Mouse (Mus musculus) intestine, embryonic 16.5 days (tissue): ENCODE measurements around the gene Fibp. TPM values are rescaled to one million over a fixed set of nuclear protein-coding genes. Genes with fewer than 3 reads are reported as not detected.

Experiments used
- ATAC-seq: fragments of 200-750 bp; cut with Nextera tagmentation; 2 replicates; pipeline ENCODE4 v1.8.0; 2017; ENCODE audit warnings: moderate TSS enrichment, moderate library complexity
- H3K27ac ChIP-seq: fragments of 300-500 bp; sonication (generic); 2 replicates; pipeline ENCODE4 v1.5.1; 2014; ENCODE audit warnings: mild to moderate bottlenecking, low read length
- H3K27me3 ChIP-seq: fragments of 300-500 bp; sonication (generic); replicated peaks from 2 replicates; pipeline ENCODE4 v1.6.1; 2014; ENCODE audit warnings: low read length, control low read depth, mixed read lengths; ENCODE audit not compliant: control insufficient read depth, insufficient read depth
- H3K36me3 ChIP-seq: fragments of 300-500 bp; sonication (generic); 2 replicates; pipeline ENCODE4 v1.6.1; 2014; ENCODE audit warnings: low read length, control low read depth; ENCODE audit not compliant: control insufficient read depth, insufficient read depth
- H3K4me1 ChIP-seq: fragments of 300-500 bp; sonication (generic); 2 replicates; pipeline ENCODE4 v1.6.1; 2014; ENCODE audit warnings: low read length, control low read depth, mixed read lengths; ENCODE audit not compliant: control insufficient read depth, insufficient read depth
- H3K4me2 ChIP-seq: fragments of 300-500 bp; sonication (generic); 2 replicates; pipeline ENCODE4 v1.6.1; 2014; ENCODE audit warnings: low read depth, low read length, control low read depth
- H3K4me3 ChIP-seq: fragments of 300-500 bp; sonication (generic); 2 replicates; pipeline ENCODE4 v1.5.1; 2014; ENCODE audit warnings: mild to moderate bottlenecking, low read length
- H3K9ac ChIP-seq: fragments of 300-500 bp; sonication (generic); 2 replicates; pipeline ENCODE4 v1.6.1; 2014; ENCODE audit warnings: low read depth, low read length
- H3K9me3 ChIP-seq: fragments of 300-500 bp; sonication (generic); 2 replicates; pipeline ENCODE4 v1.6.1; 2016; ENCODE audit warnings: low read length, control low read depth; ENCODE audit not compliant: control insufficient read depth
- WGBS: fragments of 180-500 bp; shearing (Covaris S2); extraction: QIAGEN DNeasy Blood & Tissue Kit; methylation state at CpG from one replicate; pipeline ENCODE4 v1.1.7; 2014; 5-methylcytosine and 5-hydroxymethylcytosine counted together
- polyA plus RNA-seq: library from polyadenylated mRNA; unstranded; fragments of >200 nt; fragmentation: Nextera tagmentation; extraction: Ambion mirVana; gene quantifications from 2 replicates; pipeline ENCODE4 v1.2.1, GENCODE M21; 2015

Fibp gene
- polyA plus RNA-seq, 1 experiment from 2014 or later: 102 TPM

DNA sequence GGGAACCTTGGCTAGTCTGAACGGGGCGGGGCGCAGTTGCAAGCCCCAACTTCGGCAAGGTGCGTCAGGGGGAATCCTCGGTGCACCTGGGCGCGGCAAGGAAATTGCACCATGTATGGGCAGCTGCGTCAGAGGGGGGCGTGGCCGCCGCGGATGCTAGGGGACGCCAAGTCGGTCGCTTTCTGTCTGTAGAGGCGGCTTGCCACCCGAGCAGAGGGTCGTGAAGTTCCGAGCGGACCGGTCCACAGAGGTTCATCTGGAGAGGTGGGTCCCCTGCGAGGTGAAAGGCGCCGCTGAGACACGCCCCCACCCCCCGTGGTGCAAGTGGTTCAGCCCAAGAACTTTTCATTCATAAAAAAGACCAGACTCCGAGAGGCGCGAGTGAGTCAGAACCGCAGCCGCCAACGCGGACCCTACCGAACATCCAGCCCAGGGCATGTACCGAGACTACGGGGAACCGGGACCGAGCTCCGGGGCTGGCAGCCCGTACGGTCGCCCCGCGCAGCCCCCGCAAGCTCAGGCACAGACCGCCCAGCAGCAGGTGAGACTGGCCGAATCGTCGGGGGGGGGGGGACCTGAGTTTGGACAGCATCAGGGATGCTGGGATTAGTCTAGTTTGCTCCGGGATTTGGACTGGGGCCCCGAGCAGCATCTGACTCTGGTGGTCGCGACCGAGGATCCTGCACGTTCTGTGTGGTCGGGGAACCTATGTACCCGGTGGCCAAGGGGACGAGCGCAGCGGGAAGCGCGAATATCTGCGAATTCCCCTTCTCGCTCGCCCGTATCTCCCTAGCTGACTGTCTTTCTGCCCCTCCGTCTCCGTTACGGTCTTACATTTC is 12.7 kb upstream of the Fibp start, which contains the start of gene Fosl1:
TSS of gene Fosl1 (plus strand) at position 33 of the 839 bp plus-strand sequence.
- Histone ChIP-seq H3K4me1 (peaks cover 10% of the 10 kb centered on the region; the same call in 1 of the 2 replicates), H3K36me3 (no peaks in the 10 kb centered on the region), H3K9ac (peak within 1 kb of the TSS; percentile 57), H3K27me3 (peaks cover 28% of the 10 kb centered on the region), H3K4me3 (peak within 1 kb of the TSS; percentile 62), H3K27ac (no peak within 1 kb of the TSS), H3K9me3 (no peaks in the 10 kb centered on the region), H3K4me2 (peak within 1 kb of the TSS; percentile 98)
- WGBS: under 1% methylated on average over 70 of the region's 70 CpGs
- ATAC-seq: peak; percentile 78

DNA sequence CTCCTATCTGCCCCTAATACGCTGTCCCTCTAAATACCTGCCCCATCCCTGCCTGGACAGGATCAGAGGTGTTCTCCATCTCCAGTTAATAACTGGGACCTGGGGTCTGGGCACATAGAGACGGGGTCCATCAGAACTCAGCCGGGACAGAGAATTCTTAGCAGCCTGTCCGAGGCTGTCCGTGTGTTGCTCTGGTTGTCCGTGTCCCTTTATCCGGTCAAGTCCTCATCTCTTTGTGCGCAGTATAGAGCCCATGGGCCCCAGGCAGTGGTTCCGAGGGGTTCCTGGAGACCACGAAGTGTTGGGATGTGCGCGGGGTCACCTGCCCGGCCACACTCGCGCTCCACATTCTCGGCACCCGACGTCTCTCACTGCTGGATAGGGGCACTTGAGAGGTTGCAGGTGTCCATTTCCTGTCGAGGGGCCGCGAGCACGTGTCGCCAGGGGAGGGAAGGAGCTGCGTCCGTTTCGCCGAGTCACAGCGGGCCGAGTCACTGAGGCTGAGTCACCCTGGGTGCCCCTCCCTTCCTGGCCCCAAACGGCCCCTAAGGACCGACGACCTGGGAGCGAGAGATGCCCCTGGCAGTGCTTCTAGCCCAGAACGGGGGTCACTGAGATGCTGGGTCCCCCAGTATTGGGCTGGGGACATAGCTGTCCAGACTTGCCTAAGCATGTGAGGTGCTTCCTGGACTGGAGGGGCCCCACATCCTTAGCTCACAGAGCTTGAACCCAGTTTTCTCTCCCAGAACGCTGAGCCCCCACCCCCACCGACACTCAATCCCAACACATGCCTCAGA is 11.9 kb upstream of the Fibp start:
- peak; percentile 20; the same call in 1 of the 2 replicates for ATAC-seq
- H3K4me3 ChIP-seq: peak overlapping the region; percentile 62
- H3K27me3 ChIP-seq: peaks cover 28% of the 10 kb centered on the region
- H3K27ac ChIP-seq: no peak overlapping the region
- H3K4me2 ChIP-seq: peak overlapping the region; percentile 98
- H3K9ac ChIP-seq: peak overlapping the region; percentile 57; the same call in 1 of the 2 replicates
- H3K36me3 ChIP-seq: no peaks in the 10 kb centered on the region
- peaks cover 10% of the 10 kb centered on the region; the same call in 1 of the 2 replicates for H3K4me1 ChIP-seq
- WGBS: 6% methylated on average over 36 of the region's 36 CpGs
- no peaks in the 10 kb centered on the region for H3K9me3 ChIP-seq

DNA sequence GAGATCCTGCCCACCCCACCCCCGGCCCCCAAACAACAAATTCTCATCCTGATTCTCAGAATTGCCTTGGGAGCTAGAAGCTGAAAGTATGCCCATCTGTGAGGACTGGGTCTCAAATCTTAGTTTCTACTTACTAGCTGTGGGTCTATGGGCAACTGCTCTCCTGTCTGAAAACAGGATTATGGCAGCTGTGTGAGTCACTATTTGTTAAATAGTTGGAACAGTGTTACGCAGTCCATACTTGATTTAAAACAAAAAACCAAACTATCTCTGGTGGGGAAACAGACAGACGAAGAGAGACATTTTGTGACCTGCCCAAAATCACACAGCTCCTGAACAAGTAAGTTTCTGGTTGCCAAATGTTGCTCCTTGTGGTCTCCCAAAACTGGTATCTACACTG is 10.7 kb upstream of the Fibp start:
- no peak overlapping the region for H3K4me2 ChIP-seq
- H3K4me3 ChIP-seq: no peak overlapping the region
- peaks cover 10% of the 10 kb centered on the region for H3K4me1 ChIP-seq
- H3K27me3 ChIP-seq: peaks cover 28% of the 10 kb centered on the region
- no peaks in the 10 kb centered on the region for H3K9me3 ChIP-seq
- H3K27ac ChIP-seq: no peak overlapping the region
- ATAC-seq: no peak
- H3K9ac ChIP-seq: no peak overlapping the region
- H3K36me3 ChIP-seq: no peaks in the 10 kb centered on the region; the same call in 1 of the 2 replicates
- 76% methylated on average over 3 of the region's 3 CpGs for WGBS

DNA sequence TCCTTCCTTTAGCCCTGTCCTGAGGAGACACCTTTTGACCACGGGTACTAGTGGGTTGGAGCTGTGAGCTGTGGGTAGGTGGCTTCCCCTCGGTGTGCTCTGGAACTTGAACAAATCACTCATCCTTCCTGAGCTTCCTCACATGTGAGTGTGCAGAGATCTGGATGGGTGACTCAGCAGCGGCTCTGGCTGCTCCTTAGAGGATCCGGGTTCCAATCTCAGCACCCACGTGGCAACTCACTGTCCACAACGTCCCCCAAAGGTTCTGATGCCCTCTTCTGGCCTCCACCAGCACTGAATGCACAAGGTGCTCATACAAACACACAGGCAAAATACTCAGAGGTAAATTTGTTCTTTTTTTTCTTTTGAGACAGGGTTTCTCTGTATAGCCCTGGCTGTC is 8.6 kb upstream of the Fibp start:
- no peak overlapping the region for H3K4me3 ChIP-seq

DNA sequence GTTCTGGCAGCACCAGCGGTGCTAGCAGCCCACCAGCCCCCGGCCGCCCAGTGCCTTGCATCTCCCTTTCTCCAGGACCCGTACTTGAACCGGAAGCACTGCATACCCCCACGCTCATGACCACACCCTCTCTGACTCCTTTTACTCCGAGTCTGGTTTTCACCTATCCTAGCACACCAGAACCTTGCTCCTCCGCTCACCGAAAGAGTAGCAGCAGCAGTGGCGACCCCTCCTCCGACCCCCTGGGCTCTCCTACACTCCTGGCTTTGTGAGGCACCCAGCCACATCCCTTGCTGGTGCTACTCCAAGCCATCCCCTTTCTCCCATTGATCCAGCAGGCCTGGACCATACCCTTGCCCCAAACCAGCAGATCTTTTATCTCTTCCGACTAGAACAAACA is 5.4 kb upstream of the Fibp start:
- Histone ChIP-seq H3K4me3 (peak overlapping the region; percentile 65), H3K36me3 (no peaks in the 10 kb centered on the region; the same call in 1 of the 2 replicates), H3K4me1 (peaks cover 22% of the 10 kb centered on the region), H3K27ac (no peak overlapping the region), H3K9me3 (no peaks in the 10 kb centered on the region), H3K9ac (peak overlapping the region; percentile 85; the same call in 1 of the 2 replicates), H3K4me2 (peak overlapping the region; percentile 98), H3K27me3 (peaks cover 5% of the 10 kb centered on the region)
- WGBS: 82% methylated on average over 12 of the region's 12 CpGs
- ATAC-seq: no peak

More for the DNA sequence above, 8.6 kb upstream of the Fibp start:
- WGBS: 80% methylated on average over 6 of the region's 6 CpGs
- peaks cover 30% of the 10 kb centered on the region for H3K4me1 ChIP-seq
- ATAC-seq: no peak
- no peak overlapping the region for H3K4me2 ChIP-seq
- no peak overlapping the region for H3K27ac ChIP-seq
- no peaks in the 10 kb centered on the region for H3K9me3 ChIP-seq
- H3K36me3 ChIP-seq: no peaks in the 10 kb centered on the region; the same call in 1 of the 2 replicates
- H3K9ac ChIP-seq: no peak overlapping the region
- peaks cover 28% of the 10 kb centered on the region for H3K27me3 ChIP-seq

DNA sequence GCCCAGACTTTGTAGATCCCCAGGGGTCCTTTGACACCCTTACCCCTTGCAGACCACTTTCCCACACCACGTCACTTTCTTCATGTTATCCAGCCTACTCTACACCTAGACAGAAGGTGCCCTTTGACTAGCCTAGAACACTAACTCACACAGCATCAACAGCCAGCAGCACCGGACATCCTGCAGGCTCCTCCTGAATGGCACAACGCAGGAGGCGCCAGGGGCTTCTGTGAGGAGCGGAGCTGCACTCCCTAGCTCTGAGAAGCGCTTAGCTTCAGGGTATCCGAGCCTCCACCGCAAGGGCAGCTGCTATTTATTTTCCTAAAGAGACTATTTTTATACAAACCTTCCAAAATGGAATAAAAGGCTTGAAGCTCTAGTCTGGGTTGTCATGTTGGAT is 4.8 kb upstream of the Fibp start:
- 65% methylated on average over 8 of the region's 8 CpGs for WGBS
- ATAC-seq: no peak
- H3K9ac ChIP-seq: peak overlapping the region; percentile 85; the same call in 1 of the 2 replicates

DNA sequence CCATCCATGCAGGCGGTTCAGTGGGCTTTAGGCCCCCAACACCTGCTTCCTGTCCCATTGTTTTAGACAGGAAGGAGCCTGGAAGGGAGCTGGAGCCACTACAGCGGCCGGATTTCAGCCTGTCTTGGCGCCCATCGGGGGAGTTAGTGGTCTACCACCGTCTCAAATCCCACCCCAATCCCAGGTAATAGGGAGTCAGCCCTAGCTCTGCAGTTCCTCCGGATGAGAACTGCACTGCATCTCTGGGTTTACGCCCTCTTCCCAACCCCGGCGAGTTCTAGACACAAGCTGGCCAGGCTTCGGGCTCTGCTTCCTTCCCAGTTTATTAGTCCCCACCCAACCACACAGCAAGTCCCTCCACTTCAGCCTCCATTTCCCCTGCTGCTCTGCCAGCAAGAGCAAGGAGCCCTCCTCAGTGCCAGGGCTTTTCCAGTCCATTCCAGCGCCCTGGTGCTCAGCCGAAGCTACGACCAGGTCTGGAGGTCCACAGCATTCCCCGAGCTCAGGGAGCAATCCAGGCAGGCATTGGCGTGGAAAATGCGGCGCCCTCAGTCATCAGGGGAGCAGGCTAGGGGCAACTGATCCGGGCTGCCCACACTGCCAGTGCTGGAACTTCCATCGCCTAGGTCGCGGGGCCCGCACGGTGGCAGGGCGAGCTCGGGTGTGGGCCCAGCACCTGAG is 4.0 kb upstream of the Fibp start:
- H3K36me3 ChIP-seq: peaks cover under 1% of the 10 kb centered on the region; the same call in 1 of the 2 replicates
- no peaks in the 10 kb centered on the region for H3K27me3 ChIP-seq
- no peak for ATAC-seq
- WGBS: 3% methylated on average over 26 of the region's 26 CpGs
- peak overlapping the region; percentile 98 for H3K4me2 ChIP-seq
- no peaks in the 10 kb centered on the region for H3K9me3 ChIP-seq
- peak overlapping the region; percentile 85 for H3K9ac ChIP-seq
- peak overlapping the region; percentile 93 for H3K27ac ChIP-seq
- peak overlapping the region; percentile 65 for H3K4me3 ChIP-seq
- peaks cover 28% of the 10 kb centered on the region for H3K4me1 ChIP-seq

More for the DNA sequence above, 4.8 kb upstream of the Fibp start:
- no peak overlapping the region for H3K27ac ChIP-seq
- no peaks in the 10 kb centered on the region for H3K9me3 ChIP-seq
- no peaks in the 10 kb centered on the region; the same call in 1 of the 2 replicates for H3K36me3 ChIP-seq
- H3K4me3 ChIP-seq: peak overlapping the region; percentile 65
- H3K4me2 ChIP-seq: peak overlapping the region; percentile 98
- no peaks in the 10 kb centered on the region; the same call in 1 of the 2 replicates for H3K27me3 ChIP-seq
- H3K4me1 ChIP-seq: peaks cover 23% of the 10 kb centered on the region

DNA sequence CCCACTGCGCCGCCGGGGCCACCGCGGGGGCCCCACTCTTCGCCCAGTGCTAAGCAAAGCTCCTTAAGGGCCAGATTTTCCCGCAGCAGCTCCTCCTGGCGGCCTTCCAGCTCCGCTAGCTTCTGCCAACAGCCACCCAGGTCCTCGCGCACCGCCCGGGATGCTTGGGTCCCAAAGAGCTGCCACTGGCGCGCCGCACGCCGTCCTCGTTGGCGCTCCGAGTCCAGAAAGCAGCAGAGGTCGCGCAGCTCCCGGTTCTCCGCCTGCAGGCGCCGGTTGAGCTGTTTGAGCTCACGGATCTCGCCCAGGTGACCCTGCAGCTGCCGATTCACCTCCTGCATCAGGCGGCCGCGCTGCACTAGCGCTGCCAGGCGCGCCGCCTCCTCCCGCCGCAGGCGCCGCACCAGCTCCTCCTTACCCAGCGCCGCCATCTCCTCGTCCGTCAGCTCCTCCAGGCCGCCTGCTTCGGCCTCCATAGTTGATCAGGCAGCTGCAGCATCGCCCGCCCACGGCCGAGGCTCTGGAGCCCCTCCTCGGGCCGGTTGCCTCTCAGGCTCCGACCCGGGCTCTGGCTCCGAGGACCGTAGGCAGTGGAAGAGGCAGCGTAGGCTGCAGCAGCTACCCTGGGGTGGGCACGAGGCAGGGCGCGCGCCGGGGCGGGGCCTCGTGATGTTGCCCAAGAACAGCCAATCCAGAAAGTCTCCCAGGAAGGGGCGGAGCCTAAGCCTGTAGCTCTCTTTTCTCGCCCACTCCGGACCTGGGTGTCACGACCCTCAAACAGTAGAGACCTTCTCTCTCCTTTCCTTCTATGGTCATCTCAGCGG is 3.3 kb upstream of the Fibp start:
- H3K27ac ChIP-seq: peak overlapping the region; percentile 93
- H3K4me1 ChIP-seq: peaks cover 30% of the 10 kb centered on the region
- H3K27me3 ChIP-seq: no peaks in the 10 kb centered on the region
- H3K9ac ChIP-seq: peak overlapping the region; percentile 85
- H3K4me3 ChIP-seq: peak overlapping the region; percentile 65
- H3K4me2 ChIP-seq: peak overlapping the region; percentile 98
- WGBS: under 1% methylated on average over 70 of the region's 70 CpGs
- peaks cover 3% of the 10 kb centered on the region; the same call in 1 of the 2 replicates for H3K36me3 ChIP-seq
- no peaks in the 10 kb centered on the region for H3K9me3 ChIP-seq
- peak; percentile 88 for ATAC-seq
